12 mouse cellular contexts compared by ENCODE assay signal in the genomic region with DNA sequence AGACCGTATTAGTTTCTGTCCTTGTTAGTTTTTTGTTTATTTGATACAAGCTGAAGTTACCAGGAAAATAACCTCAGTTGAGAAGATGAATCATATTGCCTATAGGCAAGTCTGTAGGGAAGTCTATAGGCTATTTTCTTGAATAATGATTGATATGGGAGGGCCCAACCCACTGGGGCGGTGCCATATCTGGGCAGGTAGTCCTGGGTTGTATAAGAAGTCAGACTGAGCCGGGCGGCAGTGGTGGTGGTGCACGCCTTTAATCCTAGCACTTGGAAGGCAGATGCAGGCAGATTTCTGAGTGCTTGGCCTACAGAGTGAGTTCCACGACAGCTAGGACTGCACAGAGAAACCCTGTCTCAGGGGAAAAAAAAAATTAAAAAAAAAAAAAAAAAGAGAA.
"Had no signal": no experiment of that assay in that cellular context is flagged by ENCODE, and none has a peak within 500 bp of the region (broad histone marks: within the 10 kb centered on the region; RNA-seq: fewer than 3 reads in every experiment).

No protein-coding gene starts in this region.

- ATAC-seq: midbrain, embryonic 13.5 days had no signal

- H3K27ac ChIP-seq: kidney, embryonic 15.5 days; limb, embryonic 13.5 days; liver, embryonic 13.5 days; midbrain, embryonic 13.5 days had no signal

- H3K36me3 ChIP-seq: midbrain, embryonic 13.5 days had no signal

- H3K4me3 ChIP-seq: kidney, embryonic 15.5 days; limb, embryonic 13.5 days; liver, embryonic 13.5 days; midbrain, embryonic 13.5 days had no signal

- H3K27me3 ChIP-seq: kidney, embryonic 15.5 days; limb, embryonic 13.5 days; liver, embryonic 13.5 days; midbrain, embryonic 13.5 days had no signal

- DNase-seq: kidney, adult 18-20 months; kidney, postnatal 14 days; left cerebral cortex, postnatal 4 days; liver, embryonic 13.5 days; lung, adult 18-20 months; right cerebral cortex, adult 18-20 months; right cerebral cortex, postnatal 25 days; thymus, adult 2 months; thymus, postnatal 25 days had no signal

- H3K4me2 ChIP-seq: kidney, embryonic 15.5 days; limb, embryonic 13.5 days; liver, embryonic 13.5 days; midbrain, embryonic 13.5 days had no signal

- H3K9me3 ChIP-seq: kidney, embryonic 15.5 days; limb, embryonic 13.5 days; liver, embryonic 13.5 days; midbrain, embryonic 13.5 days had no signal

- H3K9ac ChIP-seq: kidney, embryonic 15.5 days; limb, embryonic 13.5 days; liver, embryonic 13.5 days; midbrain, embryonic 13.5 days had no signal
